In genomic region chr10:59616522-59616921, GRCm38 (mm10) we compare ENCODE assay signal across 8 mouse cellular contexts. TPM values are rescaled to one million over a fixed set of nuclear protein-coding genes. Genes with fewer than 3 reads are reported as not detected.
A peak's percentile ranks its signal among the peaks of the same experiment; 100 is the strongest.
DNase-seq lines count a peak whose midpoint lies in the region; ATAC-seq and TF ChIP-seq lines count a peak whose summit lies in the region.

TSS of gene Mcu (minus strand) at chr10:59616692.

- ATAC-seq in activated CD4-positive, CD25-positive, alpha-beta regulatory T cell, adult 4 months = peak; percentile 97
- peak; percentile 95 for ATAC-seq in inflammation-experienced regulatory T-cells, adult 6 months
- peak; percentile 96 for ATAC-seq in megakaryocyte-erythroid progenitor cell, adult 5-6 weeks (replicated peaks; ENCODE audit: low FRiP score, low TSS enrichment, poor library complexity, severe bottlenecking)

- H3K27ac ChIP-seq in cortical plate, adult 2 months (ENCODE audit: insufficient read depth, low read length) = no peak within 1 kb of the TSS

- DNase-seq in gastrocnemius, postnatal 10 days = peak; percentile 96
- peak; percentile 96 for DNase-seq in left cerebral cortex, postnatal 10 days (ENCODE audit: extremely low spot score in 1 of 2, low spot score in 2 of 2)
- DNase-seq in right cerebral cortex, postnatal 25 days = peak; percentile 95
- peak; percentile 94 for DNase-seq in urinary bladder, postnatal 4 days (ENCODE audit: low spot score in 2 of 2)

- peak; percentile 84 for TF ChIP-seq POLR2A in cortical plate, adult 2 months (IDR thresholded peaks at IDR 0.05; ENCODE audit: extremely low read depth, insufficient read depth, low read length)

- TF ChIP-seq CTCF in cortical plate, adult 2 months (IDR thresholded peaks at IDR 0.05; ENCODE audit: extremely low read depth, insufficient read depth, low read length) = no peak

- H3K4me3 ChIP-seq in cortical plate, adult 2 months (ENCODE audit: insufficient read depth, low read length) = peak within 1 kb of the TSS; percentile 95

- intact Hi-C loops in left cerebral cortex, postnatal 10 days (cut with DNase I) = loop anchor here (5.0 to 10.0 kb wide), 3 partner anchors 86 to 228 kb away; partner anchors contain the start of gene Micu1

- H3K4me1 ChIP-seq in cortical plate, adult 2 months (ENCODE audit: control insufficient read depth, insufficient read depth, low read length) = peaks cover 2% of the 10 kb centered on the region; the same call in 1 of the 2 replicates

RNA-seq across cellular contexts. Expression of gene Mcu, which starts in this region (rescaled TPM):
- polyA plus RNA-seq in activated CD4-positive, CD25-positive, alpha-beta regulatory T cell, adult 4 months (2017; shearing (Covaris generic)) = 10 to 100 TPM; 23.2 to 30.5 TPM
- polyA plus RNA-seq in cortical plate, adult 2 months (2012; rRNA removed) = 21.2 and 21.5 TPM in 2 replicates
- total RNA-seq in gastrocnemius, postnatal 10 days (2021) = 10 to 100 TPM; 63.1 to 65.2 TPM
- polyA plus RNA-seq in inflammation-experienced regulatory T-cells, adult 6 months (2017; shearing (Covaris generic)) = 10 to 100 TPM; 20.2 to 36.2 (median 30.8) TPM
- 10 to 100 TPM; 65.9 to 67.9 TPM for total RNA-seq in left cerebral cortex, postnatal 10 days (2021)
- total RNA-seq in megakaryocyte-erythroid progenitor cell, adult 5-6 weeks (2014; fragmentation: Nextera tagmentation) = 8.3 and 18.9 TPM in 2 replicates
- total RNA-seq in megakaryocyte-erythroid progenitor cell, adult 5-6 weeks (2017) = 19.5 and 22.0 TPM in 2 replicates
